Mouse (Mus musculus) liver, postnatal 0 days (tissue): ENCODE measurements around the gene Nup214. TPM values are rescaled to one million over a fixed set of nuclear protein-coding genes. Genes with fewer than 3 reads are reported as not detected.

ENCODE experiments used
- ATAC-seq: fragments of 200-750 bp; cut with Nextera tagmentation; 2 replicates; pipeline ENCODE4 v1.8.0; 2017; ENCODE audit warnings: mild to moderate bottlenecking, moderate library complexity
- DNase-seq: peaks from one replicate; pipeline ENCODE4 v3.0.0-alpha.2; 2016
- H3K27ac ChIP-seq: fragments of 300-500 bp; sonication (generic); 2 replicates; pipeline ENCODE4 v1.5.1; 2014; ENCODE audit warnings: antibody characterized with exemption, moderate library complexity, mild to moderate bottlenecking, low read depth
- H3K27me3 ChIP-seq: fragments of 300-500 bp; sonication (generic); 2 replicates; pipeline ENCODE4 v1.6.1; 2014; ENCODE audit warnings: low read length, control low read depth, mixed read lengths; ENCODE audit not compliant: insufficient read depth
- H3K36me3 ChIP-seq: fragments of 300-500 bp; sonication (generic); replicated peaks from 2 replicates; pipeline ENCODE4 v1.6.1; 2014; ENCODE audit warnings: mild to moderate bottlenecking, control low read depth, low read length, moderate library complexity, mixed read lengths; ENCODE audit not compliant: insufficient read depth
- H3K4me1 ChIP-seq: fragments of 300-500 bp; sonication (generic); 2 replicates; pipeline ENCODE4 v1.6.1; 2014; ENCODE audit warnings: antibody characterized with exemption, mild to moderate bottlenecking, control low read depth; ENCODE audit not compliant: insufficient read depth
- H3K4me2 ChIP-seq: fragments of 300-500 bp; sonication (generic); 2 replicates; pipeline ENCODE4 v1.6.1; 2014; ENCODE audit warnings: low read depth, mild to moderate bottlenecking, low read length, moderate library complexity, mixed read lengths
- H3K4me3 ChIP-seq: fragments of 300-500 bp; sonication (generic); 2 replicates; pipeline ENCODE4 v1.5.1; 2014; ENCODE audit warnings: low read depth, low read length
- H3K9ac ChIP-seq: fragments of 300-500 bp; sonication (generic); replicated peaks from 2 replicates; pipeline ENCODE4 v1.6.1; 2014; ENCODE audit warnings: mild to moderate bottlenecking, moderate library complexity
- H3K9me3 ChIP-seq: fragments of 300-500 bp; sonication (generic); 2 replicates; pipeline ENCODE4 v1.6.1; 2016; ENCODE audit warnings: mild to moderate bottlenecking, control low read depth, low read length, mixed read lengths
- CTCF ChIP-seq: sonication (generic); IDR thresholded peaks from 2 replicates; pipeline ENCODE4 v1.5.1; 2016; ENCODE audit warnings: antibody characterized with exemption, low read depth
- EP300 ChIP-seq: IDR thresholded peaks from 2 replicates; pipeline ENCODE4 v1.6.1; 2016; ENCODE audit warnings: antibody characterized with exemption, low read depth, mild to moderate bottlenecking
- WGBS: fragments of 180-500 bp; shearing (Covaris S2); extraction: QIAGEN DNeasy Blood & Tissue Kit; methylation state at CpG from one replicate; pipeline ENCODE4 v1.1.7; 2014; ENCODE audit not compliant: insufficient replicate concordance; 5-methylcytosine and 5-hydroxymethylcytosine counted together
- polyA plus RNA-seq: library from polyadenylated mRNA; unstranded; fragments of >200 nt; fragmentation: Nextera tagmentation; extraction: Ambion mirVana; gene quantifications from 2 replicates; pipeline ENCODE4 v1.2.1, GENCODE M21; 2015

The Nup214 gene
- polyA plus RNA-seq, 1 experiment from 2014 or later = 31.2 TPM

GRCm38 (mm10) chr2:32043836-32044235, 69.6 kb downstream of the Nup214 start:
- Histone ChIP-seq H3K4me3 (no peak overlapping the region), H3K27me3 (no peaks in the 10 kb centered on the region), H3K27ac (no peak overlapping the region), H3K4me2 (no peak overlapping the region), H3K4me1 (no peaks in the 10 kb centered on the region), H3K9me3 (no peaks in the 10 kb centered on the region), H3K9ac (no peak overlapping the region), H3K36me3 (peaks cover 64% of the 10 kb centered on the region)
- WGBS = 77% methylated on average over 5 of the region's 5 CpGs
- no peak; the same call in 1 of the 2 replicates for TF ChIP-seq CTCF
- TF ChIP-seq EP300 = no peak
- DNase-seq = no peak
- ATAC-seq = no peak

- no peak for ATAC-seq
These were observed 71.1 kb downstream of the Nup214 start for GRCm38 (mm10) chr2:32045375-32045774.

GRCm38 (mm10) chr2:32046009-32046408, 71.8 kb downstream of the Nup214 start:
- no peaks in the 10 kb centered on the region for H3K4me1 ChIP-seq
- peaks cover 62% of the 10 kb centered on the region for H3K36me3 ChIP-seq
- H3K4me3 ChIP-seq = no peak overlapping the region
- no peak overlapping the region for H3K4me2 ChIP-seq
- H3K9ac ChIP-seq = no peak overlapping the region
- no peaks in the 10 kb centered on the region for H3K9me3 ChIP-seq
- ATAC-seq (no peak), DNase-seq (no peak)
- no peak for TF ChIP-seq EP300
- TF ChIP-seq CTCF = no peak
- H3K27ac ChIP-seq = no peak overlapping the region
- WGBS = 89% methylated on average over 10 of the region's 10 CpGs
- H3K27me3 ChIP-seq = no peaks in the 10 kb centered on the region

More at GRCm38 (mm10) chr2:32045375-32045774, 71.1 kb downstream of the Nup214 start:
- TF ChIP-seq CTCF (no peak), EP300 (no peak)
- H3K4me3 ChIP-seq = no peak overlapping the region
- peaks cover 58% of the 10 kb centered on the region for H3K36me3 ChIP-seq
- no peaks in the 10 kb centered on the region for H3K4me1 ChIP-seq
- H3K9me3 ChIP-seq = no peaks in the 10 kb centered on the region
- H3K4me2 ChIP-seq = no peak overlapping the region
- 84% methylated on average over 6 of the region's 6 CpGs for WGBS
- no peak overlapping the region for H3K27ac ChIP-seq
- no peak overlapping the region for H3K9ac ChIP-seq
- DNase-seq = no peak
- H3K27me3 ChIP-seq = no peaks in the 10 kb centered on the region

GRCm38 (mm10) chr2:32047323-32047722, 73.1 kb downstream of the Nup214 start:
- ATAC-seq (no peak), DNase-seq (no peak)
- Histone ChIP-seq H3K36me3 (peaks cover 64% of the 10 kb centered on the region), H3K27me3 (no peaks in the 10 kb centered on the region), H3K4me2 (no peak overlapping the region), H3K27ac (no peak overlapping the region), H3K9ac (no peak overlapping the region), H3K4me1 (no peaks in the 10 kb centered on the region), H3K9me3 (no peaks in the 10 kb centered on the region), H3K4me3 (no peak overlapping the region)
- no peak for TF ChIP-seq EP300
- TF ChIP-seq CTCF = no peak
- WGBS = 88% methylated on average over 10 of the region's 10 CpGs

GRCm38 (mm10) chr2:32051791-32052190, 77.6 kb downstream of the Nup214 start:
- Histone ChIP-seq H3K9me3 (no peaks in the 10 kb centered on the region), H3K9ac (no peak overlapping the region), H3K36me3 (peaks cover 44% of the 10 kb centered on the region), H3K4me3 (no peak overlapping the region), H3K27me3 (no peaks in the 10 kb centered on the region), H3K27ac (no peak overlapping the region), H3K4me2 (no peak overlapping the region), H3K4me1 (no peaks in the 10 kb centered on the region; the same call in 1 of the 2 replicates)
- ATAC-seq (no peak), DNase-seq (no peak)
- WGBS = 82% methylated on average over 8 of the region's 8 CpGs
- TF ChIP-seq EP300 (no peak), CTCF (no peak)

- H3K9me3 ChIP-seq = no peaks in the 10 kb centered on the region
- H3K9ac ChIP-seq = no peak overlapping the region
- peaks cover 2% of the 10 kb centered on the region; the same call in 1 of the 2 replicates for H3K4me1 ChIP-seq
- H3K27ac ChIP-seq = no peak overlapping the region
- no peak overlapping the region for H3K4me2 ChIP-seq
- no peak for DNase-seq
- TF ChIP-seq CTCF (no peak), EP300 (no peak)
- H3K27me3 ChIP-seq = no peaks in the 10 kb centered on the region
- ATAC-seq = no peak
- H3K4me3 ChIP-seq = no peak overlapping the region
- H3K36me3 ChIP-seq = peaks cover 39% of the 10 kb centered on the region
- 90% methylated on average over 7 of the region's 7 CpGs for WGBS
These were observed 78.2 kb downstream of the Nup214 start for GRCm38 (mm10) chr2:32052418-32052817.
